Mouse (Mus musculus): ENCODE measurements around the gene Dlg2.

DNA sequence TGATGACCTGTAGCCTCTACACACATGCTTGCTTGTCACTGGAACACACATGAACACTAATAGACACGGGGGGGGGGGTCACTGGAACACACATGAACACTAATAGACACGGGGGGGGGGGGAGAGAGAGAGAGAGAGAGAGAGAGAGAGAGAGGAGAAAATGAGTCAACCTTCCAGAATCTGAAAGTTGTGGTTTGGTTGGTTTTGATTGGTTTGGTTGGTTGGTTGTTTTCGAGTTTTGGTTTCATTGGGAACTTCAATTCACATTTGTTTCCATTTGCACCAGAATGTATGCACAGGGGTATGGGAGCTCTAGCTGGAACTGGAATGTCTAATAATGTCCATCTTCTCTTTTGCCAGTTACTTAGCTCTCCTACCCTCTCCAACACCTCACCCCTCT is 1611.0 kb downstream of the Dlg2 start:
- TF ChIP-seq CTCF (IDR thresholded peaks at IDR 0.05; ENCODE audit: low read depth, low read length) (no peak), POLR2A (IDR thresholded peaks at IDR 0.05; ENCODE audit: borderline replicate concordance, low read depth, low read length) (no peak)

All from bone marrow macrophage, adult 2 months (primary cell).